Mouse (Mus musculus) spleen, adult 2 months (tissue): ENCODE measurements around the gene Acbd6. TPM values are rescaled to one million over a fixed set of nuclear protein-coding genes. Genes with fewer than 3 reads are reported as not detected.

ENCODE experiments used
- DNase-seq, 2 experiments: peaks; one replicate each; pipeline versions ENCODE4 v3.0.0 to v3.0.0-alpha.2; 2012 to 2021; ENCODE audit warnings: low spot score in 2 of 2, low read depth in 1 of 2
- H3K27ac ChIP-seq: fragments of 200-500 bp; 2 replicates; pipeline ENCODE4 v1.5.1; 2012; ENCODE audit warnings: low read length, inconsistent platforms; ENCODE audit not compliant: insufficient read depth
- H3K27me3 ChIP-seq: fragments of 200-500 bp; 2 replicates; pipeline ENCODE4 v1.6.1; 2012; ENCODE audit warnings: mild to moderate bottlenecking, moderate library complexity, low read length, inconsistent platforms; ENCODE audit not compliant: control insufficient read depth, insufficient read depth
- H3K36me3 ChIP-seq: fragments of 200-500 bp; 2 replicates; pipeline ENCODE4 v1.6.1; 2012; ENCODE audit warnings: mild to moderate bottlenecking, low read length, inconsistent platforms; ENCODE audit not compliant: control insufficient read depth, insufficient read depth
- H3K4me1 ChIP-seq: fragments of 200-500 bp; 2 replicates; pipeline ENCODE4 v1.6.1; 2011; ENCODE audit warnings: inconsistent platforms; ENCODE audit not compliant: control insufficient read depth, insufficient read depth, insufficient read length
- H3K4me3 ChIP-seq: fragments of 200-500 bp; 2 replicates; pipeline ENCODE4 v1.5.1; 2011; ENCODE audit warnings: mild to moderate bottlenecking, inconsistent platforms; ENCODE audit not compliant: insufficient read depth, insufficient read length; ENCODE audit errors: extremely low read depth
- CTCF ChIP-seq: fragments of 200-500 bp; IDR thresholded peaks from 2 replicates; pipeline ENCODE4 v1.5.1; 2011; ENCODE audit warnings: mild to moderate bottlenecking, inconsistent platforms; ENCODE audit not compliant: insufficient read depth, insufficient read length, insufficient replicate concordance; ENCODE audit errors: extremely low read depth
- POLR2A ChIP-seq: fragments of 200-500 bp; IDR thresholded peaks from 2 replicates; pipeline ENCODE4 v1.6.1; 2011; ENCODE audit warnings: low read depth, low read length, inconsistent platforms
- WGBS: fragments of 180-500 bp; shearing (Covaris S2); methylation state at CpG from one replicate; pipeline ENCODE4 v1.1.7; 2018; 5-methylcytosine and 5-hydroxymethylcytosine counted together
- polyA plus RNA-seq: library from polyadenylated mRNA; depleted of rRNA; stranded (reverse); fragments of >200 nt; gene quantifications from 2 replicates; pipeline ENCODE4 v1.2.3, GENCODE M21; 2012

The Acbd6 gene
- polyA plus RNA-seq, 1 experiment, result 61.7 TPM

DNA sequence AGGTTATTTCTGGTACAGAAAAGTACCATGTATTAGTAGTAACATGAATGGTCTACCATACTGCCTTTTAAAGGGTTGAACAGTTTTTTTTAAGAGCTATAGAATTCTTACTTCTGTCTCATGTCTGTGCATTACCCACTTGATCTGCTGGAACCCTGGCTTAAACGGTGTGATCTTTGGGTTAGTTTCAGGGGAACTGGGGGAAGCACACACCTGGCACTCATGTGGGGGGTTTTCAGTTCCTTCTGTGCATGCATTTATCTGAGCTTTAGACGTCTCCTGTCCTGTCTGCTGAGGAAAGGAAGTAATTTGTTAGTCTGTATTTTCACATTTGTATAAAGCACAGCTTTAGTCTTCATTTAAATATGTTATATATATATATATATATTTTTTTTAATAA lies 19.4 kb downstream of the Acbd6 start:
- Histone ChIP-seq H3K36me3 (peaks cover 1% of the 10 kb centered on the region; the same call in 1 of the 2 replicates), H3K27ac (no peak overlapping the region), H3K4me3 (no peak overlapping the region), H3K27me3 (no peaks in the 10 kb centered on the region), H3K4me1 (no peaks in the 10 kb centered on the region)
- no peak for TF ChIP-seq CTCF
- TF ChIP-seq POLR2A, result no peak
- WGBS, result 26% methylated on average over 2 of the region's 2 CpGs
- DNase-seq, result no peak

- Histone ChIP-seq H3K27me3 (no peaks in the 10 kb centered on the region), H3K4me3 (no peak overlapping the region), H3K4me1 (no peaks in the 10 kb centered on the region), H3K36me3 (no peaks in the 10 kb centered on the region), H3K27ac (no peak overlapping the region)
- WGBS, result 92% methylated on average over 2 of the region's 2 CpGs
- DNase-seq, result no peak
- TF ChIP-seq POLR2A (no peak), CTCF (no peak)
Observed at GRCm38 (mm10) chr1:155587961-155588360, 30.0 kb downstream of the Acbd6 start.

DNA sequence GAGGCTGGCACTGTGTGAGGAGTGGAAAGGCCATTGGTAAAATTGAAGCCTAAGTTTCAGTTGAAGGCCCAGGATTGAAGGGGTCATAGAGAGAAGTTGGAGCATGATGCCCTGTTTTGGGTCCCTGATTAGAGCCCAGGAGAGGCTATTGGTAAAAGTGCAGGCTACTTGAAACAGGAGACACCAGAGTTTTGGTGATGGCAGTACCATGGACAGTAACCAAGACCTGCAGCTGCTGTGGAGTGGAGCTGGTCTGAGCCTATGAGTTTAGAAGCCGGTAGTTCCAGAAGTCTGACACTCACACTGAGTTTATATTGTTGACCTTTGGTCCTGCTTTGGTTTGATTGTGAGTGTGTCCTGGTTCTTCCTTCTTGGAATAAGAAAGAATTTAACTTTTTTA lies 36.2 kb downstream of the Acbd6 start:
- WGBS, result 91% methylated on average over 1 of the region's 1 CpGs
- Histone ChIP-seq H3K36me3 (no peaks in the 10 kb centered on the region), H3K4me3 (no peak overlapping the region), H3K27me3 (no peaks in the 10 kb centered on the region), H3K27ac (no peak overlapping the region), H3K4me1 (no peaks in the 10 kb centered on the region)
- no peak for TF ChIP-seq POLR2A
- no peak for TF ChIP-seq CTCF
- no peak for DNase-seq

DNA sequence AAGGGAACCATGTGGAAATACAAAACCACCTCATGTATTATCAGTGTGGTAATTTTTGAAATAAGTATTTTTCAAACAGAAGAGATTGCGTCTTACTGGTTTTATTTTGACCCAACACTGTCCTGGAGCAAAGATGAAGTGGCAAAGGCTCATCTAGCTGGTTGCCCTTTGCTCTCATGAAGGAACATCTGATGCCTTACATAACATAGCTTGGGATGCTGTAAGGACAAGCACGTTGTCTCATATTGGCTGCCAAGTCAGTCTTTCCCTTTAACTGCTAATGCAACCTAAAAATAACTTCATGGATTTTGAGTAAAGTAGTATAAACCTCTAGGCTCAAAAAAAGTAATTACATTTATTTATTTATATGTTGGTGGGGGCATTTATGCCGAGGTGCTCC lies 38.7 kb downstream of the Acbd6 start:
- Histone ChIP-seq H3K4me3 (no peak overlapping the region), H3K27ac (no peak overlapping the region), H3K36me3 (no peaks in the 10 kb centered on the region), H3K4me1 (no peaks in the 10 kb centered on the region), H3K27me3 (no peaks in the 10 kb centered on the region)
- TF ChIP-seq POLR2A, result no peak
- TF ChIP-seq CTCF, result no peak
- DNase-seq, result no peak
- 94% methylated on average over 3 of the region's 3 CpGs for WGBS

GRCm38 (mm10) chr1:155604706-155605105 lies 46.8 kb downstream of the Acbd6 start:
- 95% methylated on average over 1 of the region's 1 CpGs for WGBS

DNA sequence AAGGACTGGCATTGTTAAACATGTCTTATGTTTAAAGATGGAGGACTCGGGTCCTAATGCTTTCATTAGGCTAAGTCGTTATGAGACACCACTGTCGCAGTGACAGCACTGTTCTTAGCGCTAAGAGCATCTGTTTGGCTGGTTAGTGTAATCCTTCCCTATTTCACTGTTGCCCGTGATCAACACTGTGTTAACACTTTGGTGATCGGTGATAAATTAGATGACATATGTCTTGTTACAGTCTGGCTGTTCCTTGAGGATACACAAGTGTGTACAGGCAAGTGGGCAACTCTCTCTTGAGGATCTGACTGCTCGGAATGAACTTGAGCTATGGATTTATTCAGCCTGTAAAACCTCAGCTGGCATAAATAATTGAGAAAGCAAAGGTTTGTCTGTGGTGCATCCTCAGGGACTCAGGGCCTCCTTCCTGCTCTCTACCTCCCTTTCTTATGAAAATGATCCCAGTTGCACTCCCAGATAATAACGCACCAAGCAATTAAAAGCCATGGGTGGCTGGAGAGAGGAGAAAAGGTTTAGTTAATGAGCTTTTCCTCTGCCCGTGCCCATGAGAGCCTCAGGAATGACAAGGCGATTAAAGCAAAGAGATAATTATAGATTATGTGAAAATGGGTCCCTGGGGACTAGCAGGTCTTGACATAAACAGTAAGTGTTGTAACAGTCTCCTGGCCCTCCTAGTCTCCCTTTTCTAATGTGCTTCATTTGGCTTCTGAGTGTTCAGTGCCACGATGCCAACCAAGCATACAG lies 47.7 kb downstream of the Acbd6 start:
- H3K27ac ChIP-seq, result no peak overlapping the region
- no peaks in the 10 kb centered on the region for H3K4me1 ChIP-seq
- H3K36me3 ChIP-seq, result no peaks in the 10 kb centered on the region
- no peaks in the 10 kb centered on the region for H3K27me3 ChIP-seq
- H3K4me3 ChIP-seq, result no peak overlapping the region
- DNase-seq, result no peak
- no peak for TF ChIP-seq POLR2A
- WGBS, result 88% methylated on average over 11 of the region's 11 CpGs

More at GRCm38 (mm10) chr1:155604706-155605105, 46.8 kb downstream of the Acbd6 start:
- no peak for DNase-seq
- no peaks in the 10 kb centered on the region for H3K27me3 ChIP-seq
- no peak overlapping the region for H3K4me3 ChIP-seq
- no peak overlapping the region for H3K27ac ChIP-seq
- no peaks in the 10 kb centered on the region for H3K4me1 ChIP-seq
- TF ChIP-seq CTCF (no peak), POLR2A (no peak)
- H3K36me3 ChIP-seq, result no peaks in the 10 kb centered on the region

DNA sequence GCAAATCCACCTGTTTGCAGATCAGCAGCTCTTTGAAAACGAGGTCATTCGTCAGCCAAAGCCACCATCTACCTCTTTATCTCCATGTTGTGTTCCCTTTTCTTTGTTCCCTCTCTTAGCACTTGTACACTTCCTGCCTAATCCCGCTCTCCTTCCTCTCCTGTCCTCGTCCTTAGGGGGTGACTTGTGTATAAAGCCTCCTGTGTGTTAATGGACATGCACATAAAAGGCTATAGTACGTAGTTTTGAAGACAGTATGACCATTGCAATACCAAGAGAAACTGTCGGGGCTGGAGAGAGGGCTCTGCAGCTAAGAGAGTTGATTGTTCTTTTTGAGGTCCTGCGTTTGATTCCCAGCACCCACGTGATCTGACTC lies 48.2 kb downstream of the Acbd6 start:
- no peak overlapping the region for H3K4me3 ChIP-seq
- no peak overlapping the region for H3K27ac ChIP-seq
- TF ChIP-seq CTCF (no peak), POLR2A (no peak)
- WGBS, result 89% methylated on average over 8 of the region's 8 CpGs
- H3K27me3 ChIP-seq, result no peaks in the 10 kb centered on the region
- DNase-seq, result no peak
- no peaks in the 10 kb centered on the region for H3K4me1 ChIP-seq
- no peaks in the 10 kb centered on the region for H3K36me3 ChIP-seq
